ENCODE assay signal across 10 mouse cellular contexts in genomic region chr9:32906233-32906872, GRCm38 (mm10).
A peak's percentile ranks its signal among the peaks of the same experiment; 100 is the strongest.
DNase-seq lines count a peak whose midpoint lies in the region; ATAC-seq and TF ChIP-seq lines count a peak whose summit lies in the region.
"Had no signal": no experiment of that assay in that cellular context is flagged by ENCODE, and none has a peak within 500 bp of the region (broad histone marks: within the 10 kb centered on the region; RNA-seq: fewer than 3 reads in every experiment).

No protein-coding gene starts in this region.

- H3K27ac ChIP-seq in heart, postnatal 0 days (ENCODE audit: low read depth): peak overlapping the region; percentile 69
- H3K27ac ChIP-seq in liver, embryonic 14.5 days: no peak overlapping the region
- H3K27ac ChIP-seq: embryonic facial prominence, embryonic 13.5 days; limb, embryonic 12.5 days had no signal

- peak overlapping the region; percentile 25; the same call in 1 of the 2 replicates for H3K4me2 ChIP-seq in heart, postnatal 0 days (ENCODE audit: low read depth, low read length)
- H3K4me2 ChIP-seq in liver, embryonic 14.5 days (ENCODE audit: low read depth): no peak overlapping the region
- H3K4me2 ChIP-seq: embryonic facial prominence, embryonic 13.5 days; limb, embryonic 12.5 days had no signal

- DNase-seq in thymus, postnatal 25 days: peak; percentile 36
- no peak for DNase-seq in thymus, postnatal 10 days (ENCODE audit: low spot score in 2 of 2)
- DNase-seq in heart, postnatal 0 days (ENCODE audit: low spot score): peak; percentile 26
- peak in 2 of 3 experiments; percentile 4 to 7 for DNase-seq in liver, embryonic 14.5 days (ENCODE audit: low read depth in 3 of 3, low spot score in 3 of 3)
- DNase-seq in urinary bladder, adult 18-20 months (ENCODE audit: low spot score in 2 of 2): no peak
- DNase-seq in layer of hippocampus, postnatal 36 days: no peak
- DNase-seq in left cerebral cortex, postnatal 25 days (ENCODE audit: low spot score in 2 of 2): no peak
- DNase-seq in cerebellum, postnatal 25 days: no peak

- 18% methylated on average over 8 of the region's 8 CpGs for WGBS in heart, postnatal 0 days
- 10% methylated on average over 8 of the region's 8 CpGs for WGBS in liver, embryonic 14.5 days (ENCODE audit: insufficient replicate concordance)

- H3K4me3 ChIP-seq in heart, postnatal 0 days (ENCODE audit: low read depth, low read length): peak overlapping the region; percentile 5; the same call in 1 of the 2 replicates
- H3K4me3 ChIP-seq in liver, embryonic 14.5 days (ENCODE audit: insufficient read depth in 1 of 2, low read depth in 2 of 2, low read length in 2 of 2): no peak overlapping the region
- H3K4me3 ChIP-seq: embryonic facial prominence, embryonic 13.5 days; limb, embryonic 12.5 days had no signal

- no peak for TF ChIP-seq CTCF in heart, postnatal 0 days (IDR thresholded peaks at IDR 0.05; ENCODE audit: low read depth)
- TF ChIP-seq CTCF in liver, embryonic 14.5 days (IDR thresholded peaks at IDR 0.05; ENCODE audit: low read depth): no peak

- no peaks in the 10 kb centered on the region for H3K27me3 ChIP-seq in heart, postnatal 0 days (ENCODE audit: control insufficient read depth, insufficient read depth, low read length)
- no peaks in the 10 kb centered on the region for H3K27me3 ChIP-seq in liver, embryonic 14.5 days (ENCODE audit: control insufficient read depth, insufficient read depth, low read length)
- H3K27me3 ChIP-seq: limb, embryonic 12.5 days had no signal

- no peaks in the 10 kb centered on the region for H3K9me3 ChIP-seq in heart, postnatal 0 days (replicated peaks; ENCODE audit: control insufficient read depth, low read length)
- H3K9me3 ChIP-seq in liver, embryonic 14.5 days (ENCODE audit: control insufficient read depth, low read length): no peaks in the 10 kb centered on the region
- H3K9me3 ChIP-seq: embryonic facial prominence, embryonic 13.5 days; limb, embryonic 12.5 days had no signal

- peaks cover 10% of the 10 kb centered on the region for H3K4me1 ChIP-seq in heart, postnatal 0 days (ENCODE audit: control insufficient read depth, insufficient read depth)
- 0 out of 4 replicates have a peak, but pooled peaks cover 0 to 2% of the 10 kb centered on the region in 2 experiments for H3K4me1 ChIP-seq in liver, embryonic 14.5 days (replicated peaks; ENCODE audit: control insufficient read depth in 2 of 2, insufficient read depth in 2 of 2, low read length in 1 of 2)
- H3K4me1 ChIP-seq: embryonic facial prominence, embryonic 13.5 days; limb, embryonic 12.5 days had no signal

- TF ChIP-seq EP300 in heart, postnatal 0 days (IDR thresholded peaks at IDR 0.05; ENCODE audit: low read depth): peak; percentile 94
- no peak for TF ChIP-seq EP300 in liver, embryonic 14.5 days (IDR thresholded peaks at IDR 0.05; ENCODE audit: low read depth)

- no peak overlapping the region for H3K9ac ChIP-seq in heart, postnatal 0 days (replicated peaks; ENCODE audit: low read depth, low read length)
- H3K9ac ChIP-seq in liver, embryonic 14.5 days (replicated peaks): no peak overlapping the region
- H3K9ac ChIP-seq: embryonic facial prominence, embryonic 13.5 days; limb, embryonic 12.5 days had no signal

- intact Hi-C loops in left cerebral cortex, postnatal 25 days (cut with DNase I): no loop called here

- H3K36me3 ChIP-seq in heart, postnatal 0 days (replicated peaks; ENCODE audit: control insufficient read depth, insufficient read depth, low read length): no peaks in the 10 kb centered on the region
- H3K36me3 ChIP-seq in liver, embryonic 14.5 days (replicated peaks; ENCODE audit: control insufficient read depth, insufficient read depth, low read depth): no peaks in the 10 kb centered on the region
- H3K36me3 ChIP-seq: embryonic facial prominence, embryonic 13.5 days; limb, embryonic 12.5 days had no signal

- peak; percentile 53 for ATAC-seq in heart, postnatal 0 days (ENCODE audit: insufficient read depth, low read depth)
- peak; percentile 39; the same call in 1 of the 2 replicates for ATAC-seq in liver, embryonic 14.5 days (ENCODE audit: insufficient read depth)

Comparison
In these comparisons a context has a peak if more than half of its experiments do, and no peak if none do; other contexts are left out.
1. DNase-seq: peak in thymus, postnatal 25 days (single experiment), heart, postnatal 0 days (single experiment) and liver, embryonic 14.5 days (2 of 3); none in thymus, postnatal 10 days (0 of 2), urinary bladder, adult 18-20 months (0 of 2), layer of hippocampus, postnatal 36 days (0 of 2), left cerebral cortex, postnatal 25 days (0 of 2) and cerebellum, postnatal 25 days (0 of 2).